Mouse (Mus musculus) layer of hippocampus, postnatal 25 days (tissue): ENCODE results near the gene Slc6a13. TPM values are rescaled to one million over a fixed set of nuclear protein-coding genes. Genes with fewer than 3 reads are reported as not detected.
A peak's percentile ranks its signal among the peaks of the same experiment; 100 is the strongest.

Experiments
- DNase-seq, 2 experiments: peaks; one replicate each; pipeline ENCODE4 v3.0.0; 2022; ENCODE audit warnings: mixed read lengths in 2 of 2, low spot score in 1 of 2; ENCODE audit errors: extremely low spot score in 1 of 2
- total RNA-seq, 2 experiments: library from RNA; stranded (reverse); gene quantifications; 2 replicates each; pipeline ENCODE4 v1.2.3; 2021

Slc6a13 gene
- 1 to 10 TPM; 7.4 to 8.5 TPM for total RNA-seq

- no peak for DNase-seq
Observed at GRCm38 (mm10) chr6:121299954-121300353, at the start of gene Slc6a13. Gene Slc6a13 (plus strand): TSS chr6:121300227.

DNA sequence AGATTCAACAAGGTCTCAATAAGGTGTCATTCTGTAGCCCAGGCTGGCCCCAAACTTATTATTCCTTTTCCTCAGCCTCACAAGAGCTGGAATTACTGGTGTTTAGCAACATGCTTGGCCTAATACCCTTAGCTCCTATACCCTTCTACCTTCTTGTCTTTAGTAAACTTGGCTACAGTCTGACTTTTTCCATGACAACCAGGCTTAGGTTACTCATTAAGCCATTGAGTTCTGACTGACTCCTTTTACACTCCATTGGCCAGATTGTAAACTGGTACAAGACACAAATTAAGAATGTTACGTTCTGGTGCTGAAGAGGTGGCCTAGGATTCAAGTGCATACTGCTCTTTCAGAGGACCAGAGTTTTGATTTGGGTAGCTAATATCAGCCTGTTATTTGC, 49.6 kb upstream of the Slc6a13 start:
- DNase-seq = no peak

DNA sequence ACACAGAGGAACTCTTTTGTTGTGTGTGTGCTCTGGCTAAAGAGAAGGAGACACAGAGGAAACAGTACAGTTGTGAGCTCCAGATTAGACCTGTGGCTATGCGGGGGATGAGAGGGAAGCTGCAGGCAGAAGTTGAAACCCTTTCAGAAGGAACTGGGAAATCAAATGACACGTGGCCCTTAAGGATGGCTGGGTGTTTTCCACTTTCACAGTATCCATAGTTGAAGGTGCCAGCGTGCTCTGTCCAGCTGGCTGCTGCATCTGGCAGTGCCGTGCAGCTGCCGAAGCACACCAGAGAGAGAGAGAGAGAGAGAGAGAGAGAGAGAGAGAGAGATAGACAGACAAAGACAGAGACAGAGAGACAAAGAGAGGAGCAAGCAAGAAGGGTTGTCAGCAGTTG, 48.8 kb upstream of the Slc6a13 start:
- DNase-seq = no peak

GRCm38 (mm10) chr6:121260548-121260947, 39.5 kb upstream of the Slc6a13 start:
- peak; percentile 68 to 94 for DNase-seq

DNA sequence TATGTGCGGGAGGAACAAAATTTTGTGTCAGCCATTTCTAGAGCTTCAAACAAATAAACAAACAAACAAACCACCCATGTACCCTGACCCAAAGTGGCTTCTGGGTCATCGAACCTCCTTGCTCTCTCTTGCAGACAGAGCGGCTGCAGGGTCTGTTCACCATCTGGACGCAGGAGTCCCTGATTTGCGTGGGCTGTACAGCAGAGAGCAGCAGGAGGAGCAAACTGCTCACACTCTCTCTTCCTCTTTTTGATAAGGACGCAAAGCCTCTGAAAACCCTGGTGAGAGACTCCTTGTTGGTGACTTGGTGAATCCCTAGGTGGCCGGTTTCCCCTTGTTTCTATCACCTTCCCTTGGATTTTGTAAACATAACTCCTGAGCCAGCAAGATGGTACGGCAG, 38.8 kb upstream of the Slc6a13 start:
- no peak for DNase-seq

DNA sequence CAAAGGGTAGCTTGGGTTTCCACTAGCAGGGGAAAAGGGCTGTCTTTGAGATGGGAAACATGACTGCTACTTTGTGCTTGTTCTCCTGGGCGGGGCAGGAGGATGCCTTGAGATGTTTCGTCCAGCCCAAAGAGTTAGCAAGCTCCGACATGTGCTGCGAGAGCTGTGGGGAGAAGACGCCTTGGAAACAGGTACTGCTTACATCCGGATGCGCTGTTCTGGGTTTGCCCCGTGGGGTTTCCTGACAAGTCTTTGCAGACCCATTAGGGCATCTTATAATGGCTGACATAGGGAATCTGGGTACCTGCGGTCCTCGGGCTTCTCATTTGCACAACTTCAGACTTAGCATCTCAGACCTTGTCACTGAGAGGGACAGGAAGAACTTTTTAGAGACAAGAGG, 38.0 kb upstream of the Slc6a13 start:
- no peak for DNase-seq

GRCm38 (mm10) chr6:121262496-121262895, 37.5 kb upstream of the Slc6a13 start:
- no peak for DNase-seq

GRCm38 (mm10) chr6:121270156-121270555, 29.9 kb upstream of the Slc6a13 start:
- no peak for DNase-seq

DNA sequence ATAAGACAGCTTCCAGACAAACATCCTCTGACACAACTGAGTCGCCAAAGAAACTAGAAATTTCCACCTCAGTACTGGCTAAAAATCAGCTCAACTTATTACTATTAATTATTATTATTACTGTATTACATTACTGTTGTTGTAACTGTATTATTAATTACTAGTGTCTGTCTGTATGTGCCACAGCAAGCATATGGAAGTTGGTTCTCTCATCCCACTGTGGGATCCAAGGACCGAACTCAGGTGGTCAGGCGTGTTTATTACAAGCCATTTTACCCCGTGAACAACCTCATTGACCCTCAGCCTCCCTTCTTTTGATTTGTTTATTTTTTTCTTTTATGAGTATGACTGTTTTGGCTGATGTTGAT, 28.3 kb upstream of the Slc6a13 start:
- DNase-seq = no peak

DNA sequence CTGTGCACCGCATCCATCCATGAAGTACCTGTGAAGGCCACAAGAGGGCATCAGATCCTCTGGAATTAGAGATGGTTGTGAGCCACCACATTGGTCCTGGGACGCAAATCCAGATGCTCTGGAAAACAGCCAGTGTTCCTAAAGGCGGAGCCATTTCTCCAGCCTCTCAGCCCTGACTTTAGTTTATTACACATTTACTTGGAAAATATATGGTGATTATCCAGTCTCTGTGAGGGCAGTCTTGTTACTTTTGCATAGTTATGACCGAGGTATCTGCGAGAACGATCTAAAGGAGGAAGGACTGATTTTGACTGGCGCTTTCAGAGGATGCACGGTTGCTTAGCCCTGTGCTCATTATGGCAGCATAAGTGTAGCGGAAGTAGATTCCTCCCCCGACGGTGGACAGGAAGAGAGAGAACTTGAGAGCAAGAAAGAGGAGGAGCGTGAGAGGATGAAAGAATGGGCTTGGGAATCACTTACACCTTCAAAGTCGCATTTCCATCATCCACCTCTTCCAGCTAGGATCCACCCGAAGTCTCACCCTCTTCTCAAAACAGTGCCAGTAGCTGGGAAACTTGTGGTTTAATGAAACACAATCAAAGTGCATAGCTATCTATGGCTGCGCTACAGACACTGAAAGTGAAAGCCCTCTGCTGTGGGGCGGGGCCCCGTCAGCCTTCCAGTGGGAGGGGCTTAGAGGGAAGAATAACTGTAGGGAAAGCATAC, 27.8 kb upstream of the Slc6a13 start:
- peak; percentile 67 to 89 for DNase-seq

- peak in 1 of 2 experiments; percentile 39 for DNase-seq
Observed at GRCm38 (mm10) chr6:121274356-121274755, 25.7 kb upstream of the Slc6a13 start.

DNA sequence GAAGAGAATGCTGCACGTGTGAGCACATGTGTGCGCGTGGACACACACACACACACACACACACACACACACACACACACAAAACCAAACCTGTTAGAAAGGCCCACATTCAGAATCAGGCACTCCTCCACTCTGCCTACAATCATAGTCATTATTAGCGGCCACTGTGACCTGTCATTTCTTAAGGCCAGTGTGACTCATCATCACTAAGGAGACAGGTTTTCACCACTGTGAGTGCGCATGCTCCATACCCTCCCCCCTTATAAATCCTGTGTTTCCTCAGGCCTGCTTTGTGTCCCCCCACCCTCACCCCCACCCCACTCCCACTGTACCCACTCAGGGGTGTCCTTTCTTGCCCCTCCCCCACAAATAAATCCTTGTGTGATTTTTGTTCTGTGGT, 15.9 kb upstream of the Slc6a13 start:
- no peak for DNase-seq

- DNase-seq = no peak
Observed at GRCm38 (mm10) chr6:121299317-121299716, 710 bp upstream of the Slc6a13 start.

GRCm38 (mm10) chr6:121300504-121300903, 477 bp downstream of the Slc6a13 start:
- DNase-seq = no peak

- DNase-seq = no peak
Observed at GRCm38 (mm10) chr6:121303466-121304220, 3.6 kb downstream of the Slc6a13 start.

GRCm38 (mm10) chr6:121304630-121305029, 4.6 kb downstream of the Slc6a13 start:
- DNase-seq = no peak

DNA sequence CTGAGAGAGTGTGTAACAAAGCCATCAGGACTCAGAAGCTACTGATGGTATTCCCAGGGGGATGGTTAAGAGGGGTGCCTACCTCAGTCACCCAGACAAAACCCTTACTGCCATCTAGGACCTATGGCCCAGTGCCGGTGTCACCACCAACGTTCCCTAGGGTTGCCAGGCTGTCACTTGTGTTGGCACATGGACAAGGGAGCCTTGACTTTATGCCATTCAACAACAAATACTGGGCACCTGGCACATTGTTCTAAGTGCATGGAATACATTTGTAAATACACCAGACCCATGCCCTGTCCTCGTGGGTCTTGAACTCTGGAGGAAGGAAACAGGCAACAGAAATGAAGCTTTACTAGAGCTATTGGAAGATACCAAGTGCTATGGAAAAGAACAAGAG, 5.5 kb downstream of the Slc6a13 start:
- DNase-seq = no peak

GRCm38 (mm10) chr6:121310984-121311383, 11.0 kb downstream of the Slc6a13 start:
- DNase-seq = no peak

GRCm38 (mm10) chr6:121319099-121319498, 19.1 kb downstream of the Slc6a13 start:
- no peak for DNase-seq

- no peak for DNase-seq
Observed at GRCm38 (mm10) chr6:121322381-121323110, 22.5 kb downstream of the Slc6a13 start.

DNA sequence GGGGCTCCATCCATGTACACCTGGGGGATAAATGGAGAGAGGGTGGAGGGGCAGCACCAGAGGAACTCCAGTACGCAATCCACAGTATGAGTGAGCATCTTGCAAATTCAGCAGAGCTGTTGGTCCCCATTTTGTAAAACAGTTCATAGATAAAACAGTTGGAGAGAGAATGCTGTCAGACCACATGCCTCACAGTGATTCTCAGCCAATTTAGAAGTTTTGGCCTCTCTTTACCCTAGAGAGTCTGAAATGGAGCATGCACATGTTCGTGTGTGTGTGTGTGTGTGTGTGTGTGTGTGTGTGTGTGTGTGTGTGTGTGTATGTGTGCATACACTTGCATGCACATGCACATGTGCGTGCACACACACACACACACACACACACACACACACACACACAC, 25.3 kb downstream of the Slc6a13 start:
- DNase-seq = no peak
